8 mouse cellular contexts compared by ENCODE assay signal in genomic region chr11:100822365-100822764, GRCm38 (mm10). TPM values are rescaled to one million over a fixed set of nuclear protein-coding genes. Genes with fewer than 3 reads are reported as not detected.
DNase-seq lines count a peak whose midpoint lies in the region; ATAC-seq and TF ChIP-seq lines count a peak whose summit lies in the region.

No protein-coding gene starts in this region.

- DNase-seq in CD4-positive helper T cell, adult 2 months (ENCODE audit: low read depth, low spot score) = peak; percentile 79
- DNase-seq in heart, postnatal 25 days (ENCODE audit: low spot score) = peak; percentile 59
- no peak for DNase-seq in liver, embryonic 11.5 days (ENCODE audit: low spot score)
- DNase-seq in right cerebral cortex, postnatal 25 days = no peak
- DNase-seq in midbrain, embryonic 10.5 days (ENCODE audit: low spot score) = no peak
- DNase-seq in hindbrain, embryonic 14.5 days (ENCODE audit: low spot score) = no peak

- H3K27me3 ChIP-seq in liver, embryonic 11.5 days (replicated peaks; ENCODE audit: control insufficient read depth, insufficient read depth, low read length) = no peaks in the 10 kb centered on the region
- H3K27me3 ChIP-seq in midbrain, embryonic 10.5 days (ENCODE audit: low read depth, poor library complexity, severe bottlenecking) = no peaks in the 10 kb centered on the region
- H3K27me3 ChIP-seq in hindbrain, embryonic 14.5 days (ENCODE audit: control insufficient read depth, insufficient read depth, low read length) = no peaks in the 10 kb centered on the region

- peak; percentile 79; the same call in 1 of the 2 replicates for TF ChIP-seq POLR2A in bone marrow, adult 2 months (IDR thresholded peaks at IDR 0.05; ENCODE audit: borderline replicate concordance, control insufficient read depth, low read depth, low read length)
- TF ChIP-seq POLR2A in olfactory bulb, adult 2 months (IDR thresholded peaks at IDR 0.05; ENCODE audit: insufficient read depth, low read depth, low read length) = no peak

- peak overlapping the region; percentile 94 for H3K27ac ChIP-seq in bone marrow, adult 2 months (ENCODE audit: control insufficient read depth, insufficient read depth, low read depth, low read length, poor library complexity)
- peak overlapping the region; percentile 40; the same call in 1 of the 2 replicates for H3K27ac ChIP-seq in liver, embryonic 11.5 days (ENCODE audit: low read depth, low read length)
- 0 out of 2 replicates have a peak overlapping the region, but pooled peaks have one; percentile 1 for H3K27ac ChIP-seq in olfactory bulb, adult 2 months (ENCODE audit: insufficient read depth, low read depth, low read length)
- H3K27ac ChIP-seq in midbrain, embryonic 10.5 days (replicated peaks) = no peak overlapping the region
- H3K27ac ChIP-seq in hindbrain, embryonic 14.5 days = no peak overlapping the region

- no peak overlapping the region for H3K9ac ChIP-seq in liver, embryonic 11.5 days (ENCODE audit: low read depth, low read length)
- no peak overlapping the region for H3K9ac ChIP-seq in hindbrain, embryonic 14.5 days

- intact Hi-C loops in heart, postnatal 25 days (cut with DNase I) = no loop called here

- no peaks in the 10 kb centered on the region for H3K9me3 ChIP-seq in liver, embryonic 11.5 days (ENCODE audit: control insufficient read depth, low read length)
- H3K9me3 ChIP-seq in midbrain, embryonic 10.5 days (replicated peaks) = no peaks in the 10 kb centered on the region
- H3K9me3 ChIP-seq in hindbrain, embryonic 14.5 days (ENCODE audit: control insufficient read depth, low read length) = no peaks in the 10 kb centered on the region

- H3K4me2 ChIP-seq in liver, embryonic 11.5 days = peak overlapping the region; percentile 37
- H3K4me2 ChIP-seq in hindbrain, embryonic 14.5 days (replicated peaks) = no peak overlapping the region

- no peak for TF ChIP-seq CTCF in bone marrow, adult 2 months (IDR thresholded peaks at IDR 0.05; ENCODE audit: control insufficient read depth, insufficient read depth, low read length)
- no peak for TF ChIP-seq CTCF in olfactory bulb, adult 2 months (IDR thresholded peaks at IDR 0.05; ENCODE audit: insufficient read depth, low read depth, low read length)

- no peak; the same call in 1 of the 2 replicates for ATAC-seq in liver, embryonic 11.5 days (replicated peaks; ENCODE audit: low FRiP score)
- no peak for ATAC-seq in hindbrain, embryonic 14.5 days (ENCODE audit: low FRiP score)

- 3% methylated on average over 12 of the region's 12 CpGs for WGBS in bone marrow, adult 2 months
- 45% methylated on average over 12 of the region's 12 CpGs for WGBS in liver, embryonic 11.5 days
- 68% methylated on average over 12 of the region's 12 CpGs for WGBS in olfactory bulb, adult 2 months
- 77% methylated on average over 12 of the region's 12 CpGs for WGBS in midbrain, embryonic 10.5 days
- 76% methylated on average over 12 of the region's 12 CpGs for WGBS in hindbrain, embryonic 14.5 days

- peaks cover 2% of the 10 kb centered on the region; the same call in 1 of the 2 replicates for H3K36me3 ChIP-seq in liver, embryonic 11.5 days (ENCODE audit: control insufficient read depth, insufficient read depth, low read length)
- H3K36me3 ChIP-seq in midbrain, embryonic 10.5 days = no peaks in the 10 kb centered on the region
- H3K36me3 ChIP-seq in hindbrain, embryonic 14.5 days (replicated peaks; ENCODE audit: control insufficient read depth, insufficient read depth) = no peaks in the 10 kb centered on the region

- peak overlapping the region; percentile 80 for H3K4me3 ChIP-seq in bone marrow, adult 2 months (replicated peaks; ENCODE audit: control insufficient read depth, low read depth, low read length)
- no peak overlapping the region for H3K4me3 ChIP-seq in liver, embryonic 11.5 days (ENCODE audit: low read depth, low read length)
- no peak overlapping the region for H3K4me3 ChIP-seq in olfactory bulb, adult 2 months (ENCODE audit: insufficient read depth, low read depth, low read length)
- H3K4me3 ChIP-seq in midbrain, embryonic 10.5 days = no peak overlapping the region
- H3K4me3 ChIP-seq in hindbrain, embryonic 14.5 days (replicated peaks; ENCODE audit: low read length) = no peak overlapping the region

- peaks cover 22% of the 10 kb centered on the region for H3K4me1 ChIP-seq in bone marrow, adult 2 months (ENCODE audit: control insufficient read depth, insufficient read depth, low read length)
- H3K4me1 ChIP-seq in liver, embryonic 11.5 days (replicated peaks; ENCODE audit: control insufficient read depth, insufficient read depth, low read length) = peaks cover 66% of the 10 kb centered on the region
- peaks cover 34% of the 10 kb centered on the region for H3K4me1 ChIP-seq in olfactory bulb, adult 2 months (ENCODE audit: control insufficient read depth, insufficient read depth, low read length)
- H3K4me1 ChIP-seq in midbrain, embryonic 10.5 days = peaks cover 4% of the 10 kb centered on the region
- 0 out of 2 replicates have a peak, but pooled peaks cover 8% of the 10 kb centered on the region for H3K4me1 ChIP-seq in hindbrain, embryonic 14.5 days (replicated peaks; ENCODE audit: control insufficient read depth, insufficient read depth, low read length)

RNA-seq across cellular contexts. Expression of gene Stat5b, which starts 28.2 kb away (rescaled TPM):
- 10.7 and 14.5 TPM in 2 replicates for polyA plus RNA-seq in bone marrow, adult 2 months (2011; ENCODE audit: insufficient read depth, insufficient read length, low replicate concordance, missing spikeins)
- 10 to 100 TPM; 67.6 to 68.9 TPM for total RNA-seq in heart, postnatal 25 days (2021)
- polyA plus RNA-seq in liver, embryonic 11.5 days (2014; fragmentation: Nextera tagmentation; extraction: Ambion mirVana) = 46.0 and 50.1 TPM in 2 replicates
- 121 TPM in 1 of 2 replicates, not detected in the other for polyA plus RNA-seq in olfactory bulb, adult 2 months (2012; ENCODE audit: insufficient read depth, insufficient read length, low replicate concordance, missing spikeins)
- polyA plus RNA-seq in midbrain, embryonic 10.5 days (2016; fragmentation: Nextera tagmentation; extraction: Ambion mirVana) = 15.0 and 15.9 TPM in 2 replicates
- 19.0 and 19.8 TPM in 2 replicates for polyA plus RNA-seq in hindbrain, embryonic 14.5 days (2014; fragmentation: Nextera tagmentation; extraction: Ambion mirVana)

RNA-seq across cellular contexts. Expression of gene Stat5a, which starts 36.8 kb away (rescaled TPM):
- 8.6 and 16.5 TPM in 2 replicates for polyA plus RNA-seq in bone marrow, adult 2 months (2011; ENCODE audit: insufficient read depth, insufficient read length, low replicate concordance, missing spikeins)
- 10 to 100 TPM; 24.3 to 30.1 TPM for total RNA-seq in heart, postnatal 25 days (2021)
- 26.3 and 27.8 TPM in 2 replicates for polyA plus RNA-seq in liver, embryonic 11.5 days (2014; fragmentation: Nextera tagmentation; extraction: Ambion mirVana)
- not detected in 2 replicates for polyA plus RNA-seq in olfactory bulb, adult 2 months (2012; ENCODE audit: insufficient read depth, insufficient read length, low replicate concordance, missing spikeins)
- polyA plus RNA-seq in midbrain, embryonic 10.5 days (2016; fragmentation: Nextera tagmentation; extraction: Ambion mirVana) = 1.7 TPM in 2 replicates
- 1.4 and 1.7 TPM in 2 replicates for polyA plus RNA-seq in hindbrain, embryonic 14.5 days (2014; fragmentation: Nextera tagmentation; extraction: Ambion mirVana)

RNA-seq across cellular contexts. Expression of gene Ghdc, which starts 51.6 kb away (rescaled TPM):
- polyA plus RNA-seq in bone marrow, adult 2 months (2011; ENCODE audit: insufficient read depth, insufficient read length, low replicate concordance, missing spikeins) = 3.7 and 4.9 TPM in 2 replicates
- total RNA-seq in heart, postnatal 25 days (2021) = 10 to 100 TPM in 1 of 2 experiments, 1 to 10 TPM in 1; 9.5 to 11.3 TPM
- 3.1 and 3.8 TPM in 2 replicates for polyA plus RNA-seq in liver, embryonic 11.5 days (2014; fragmentation: Nextera tagmentation; extraction: Ambion mirVana)
- polyA plus RNA-seq in olfactory bulb, adult 2 months (2012; ENCODE audit: insufficient read depth, insufficient read length, low replicate concordance, missing spikeins) = not detected in 2 replicates
- 3.9 and 4.4 TPM in 2 replicates for polyA plus RNA-seq in midbrain, embryonic 10.5 days (2016; fragmentation: Nextera tagmentation; extraction: Ambion mirVana)
- 2.7 and 4.4 TPM in 2 replicates for polyA plus RNA-seq in hindbrain, embryonic 14.5 days (2014; fragmentation: Nextera tagmentation; extraction: Ambion mirVana)

RNA-seq across cellular contexts. Expression of gene Hcrt, which starts 59.6 kb away (rescaled TPM):
- polyA plus RNA-seq in bone marrow, adult 2 months (2011; ENCODE audit: insufficient read depth, insufficient read length, low replicate concordance, missing spikeins) = not detected in 2 replicates
- total RNA-seq in heart, postnatal 25 days (2021) = not detected
- polyA plus RNA-seq in liver, embryonic 11.5 days (2014; fragmentation: Nextera tagmentation; extraction: Ambion mirVana) = not detected in 2 replicates
- polyA plus RNA-seq in olfactory bulb, adult 2 months (2012; ENCODE audit: insufficient read depth, insufficient read length, low replicate concordance, missing spikeins) = not detected in 2 replicates
- 0.26 TPM in 1 of 2 replicates, not detected in the other for polyA plus RNA-seq in midbrain, embryonic 10.5 days (2016; fragmentation: Nextera tagmentation; extraction: Ambion mirVana)
- polyA plus RNA-seq in hindbrain, embryonic 14.5 days (2014; fragmentation: Nextera tagmentation; extraction: Ambion mirVana) = 0.78 TPM in 1 of 2 replicates, not detected in the other

Comparison
In these comparisons a context has a peak if more than half of its experiments do, and no peak if none do; other contexts are left out.
1. DNase-seq: peak in CD4-positive helper T cell, adult 2 months (single experiment) and heart, postnatal 25 days (single experiment); none in liver, embryonic 11.5 days (single experiment), right cerebral cortex, postnatal 25 days (single experiment), midbrain, embryonic 10.5 days (single experiment) and hindbrain, embryonic 14.5 days (single experiment).
2. H3K27ac ChIP-seq: peak in bone marrow, adult 2 months (single experiment), liver, embryonic 11.5 days (single experiment) and olfactory bulb, adult 2 months (single experiment); none in midbrain, embryonic 10.5 days (single experiment) and hindbrain, embryonic 14.5 days (single experiment).